Mouse (Mus musculus) erythroblast, embryonic 14.5 days (primary cell): ENCODE measurements at regions not wholly inside any gene's neighbourhood (a gene's known extent, or its start where the extent isn't known, plus 50 kb on each side); places are given as distances from the start of the nearest gene placed in this dataset.

Experiments
- GATA1 ChIP-seq: IDR thresholded peaks from 2 replicates; pipeline ENCODE4 v1.6.1; 2012; ENCODE audit warnings: low read length, inconsistent platforms, mixed read lengths
- TAL1 ChIP-seq: IDR thresholded peaks from 3 replicates; pipeline ENCODE4 v1.6.1; 2012; ENCODE audit warnings: low read length, inconsistent platforms, mixed read lengths

DNA sequence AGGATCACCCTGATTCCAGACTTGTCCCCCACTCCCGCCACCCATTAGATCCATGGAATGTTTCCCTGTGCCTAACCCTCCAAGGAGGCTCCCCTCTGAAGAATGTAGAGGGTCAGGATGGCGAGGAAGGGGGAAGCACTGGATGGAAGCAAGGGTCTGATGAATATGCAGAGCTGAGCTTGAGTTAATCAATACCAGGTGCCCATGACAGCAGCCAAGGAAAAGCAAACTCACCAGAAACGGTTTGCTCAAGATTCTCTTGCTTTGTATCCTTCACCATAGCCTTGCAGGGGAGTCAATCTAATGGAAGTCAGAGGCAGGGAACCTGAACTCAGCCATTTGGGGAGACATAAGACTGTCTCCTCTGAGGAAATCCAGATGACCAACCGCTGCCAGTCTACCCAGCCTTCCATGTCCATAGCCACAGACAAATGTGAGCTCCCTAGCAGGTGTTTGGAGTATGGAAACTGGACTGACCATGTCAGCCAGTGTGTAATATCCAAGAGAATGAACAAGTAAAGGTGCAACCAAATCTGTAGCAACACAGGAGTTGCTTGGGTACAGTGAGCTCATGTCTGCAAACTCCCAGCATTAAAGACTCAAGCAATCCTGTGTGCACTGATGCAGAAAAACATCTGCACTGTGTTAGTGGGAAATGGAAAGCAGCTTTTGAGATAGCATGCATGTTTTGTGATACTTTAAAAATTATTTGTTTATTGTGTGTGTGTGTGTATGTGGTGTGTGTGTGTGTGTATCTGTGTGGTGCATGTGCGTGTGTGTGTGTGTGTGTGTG, 74.1 kb upstream of the Pik3cg start:
- no peak for TF ChIP-seq GATA1
- no peak for TF ChIP-seq TAL1
